Mouse (Mus musculus) embryonic facial prominence, embryonic 12.5 days (tissue): ENCODE measurements around the gene Spam1. TPM values are rescaled to one million over a fixed set of nuclear protein-coding genes. Genes with fewer than 3 reads are reported as not detected.

Source experiments
- ATAC-seq: fragments of 200-750 bp; cut with Nextera tagmentation; 2 replicates; pipeline ENCODE4 v1.8.0; 2017; ENCODE audit not compliant: insufficient number of reproducible peaks, insufficient read depth, low FRiP score, low TSS enrichment
- H3K27ac ChIP-seq: fragments of 300-500 bp; sonication (generic); 2 replicates; pipeline ENCODE4 v1.5.1; 2016; ENCODE audit warnings: mild to moderate bottlenecking
- H3K27me3 ChIP-seq: fragments of 300-500 bp; sonication (generic); 2 replicates; pipeline ENCODE4 v1.6.1; 2016; ENCODE audit warnings: mild to moderate bottlenecking, moderate library complexity
- H3K36me3 ChIP-seq: fragments of 300-500 bp; sonication (generic); 2 replicates; pipeline ENCODE4 v1.6.1; 2016; ENCODE audit warnings: mild to moderate bottlenecking
- H3K4me1 ChIP-seq: fragments of 300-500 bp; sonication (generic); 2 replicates; pipeline ENCODE4 v1.6.1; 2016
- H3K4me2 ChIP-seq: fragments of 300-500 bp; sonication (generic); replicated peaks from 2 replicates; pipeline ENCODE4 v1.6.1; 2016; ENCODE audit warnings: mild to moderate bottlenecking, moderate library complexity
- H3K4me3 ChIP-seq: fragments of 300-500 bp; sonication (generic); 2 replicates; pipeline ENCODE4 v1.5.1; 2016; ENCODE audit warnings: mild to moderate bottlenecking
- H3K9ac ChIP-seq: fragments of 300-500 bp; sonication (generic); 2 replicates; pipeline ENCODE4 v1.6.1; 2016; ENCODE audit warnings: mild to moderate bottlenecking, moderate library complexity
- H3K9me3 ChIP-seq: fragments of 300-500 bp; sonication (generic); 2 replicates; pipeline ENCODE4 v1.6.1; 2016; ENCODE audit warnings: mild to moderate bottlenecking, moderate library complexity
- WGBS: fragments of 180-500 bp; shearing (Covaris S2); methylation state at CpG from one replicate; pipeline ENCODE4 v1.1.7; 2016; 5-methylcytosine and 5-hydroxymethylcytosine counted together
- polyA plus RNA-seq: library from polyadenylated mRNA; unstranded; fragments of >200 nt; fragmentation: Nextera tagmentation; extraction: Ambion mirVana; gene quantifications from 2 replicates; pipeline ENCODE4 v1.2.1, GENCODE M21; 2016

Gene Spam1
- polyA plus RNA-seq: not detected in 2 replicates

- Histone ChIP-seq H3K27ac (no peak within 1 kb of the TSS), H3K36me3 (no peaks in the 10 kb centered on the region), H3K4me1 (no peaks in the 10 kb centered on the region), H3K9me3 (no peaks in the 10 kb centered on the region), H3K9ac (no peak within 1 kb of the TSS), H3K27me3 (no peaks in the 10 kb centered on the region), H3K4me2 (no peak within 1 kb of the TSS), H3K4me3 (no peak within 1 kb of the TSS)
- ATAC-seq: no peak
Observed at GRCm38 (mm10) chr6:24790888-24791287, at the start of gene Spam1. Spam1 (plus strand) TSS chr6:24791188.

GRCm38 (mm10) chr6:24748029-24748428 lies 43.0 kb upstream of the Spam1 start, which contains the start of gene Hyal4:
Hyal4 (plus strand) TSS chr6:24748329.
- Histone ChIP-seq H3K27ac (no peak within 1 kb of the TSS), H3K9me3 (no peaks in the 10 kb centered on the region), H3K27me3 (no peaks in the 10 kb centered on the region), H3K4me2 (no peak within 1 kb of the TSS), H3K9ac (no peak within 1 kb of the TSS), H3K36me3 (no peaks in the 10 kb centered on the region), H3K4me1 (no peaks in the 10 kb centered on the region), H3K4me3 (no peak within 1 kb of the TSS)
- 81% methylated on average over 4 of the region's 4 CpGs for WGBS
- no peak for ATAC-seq

DNA sequence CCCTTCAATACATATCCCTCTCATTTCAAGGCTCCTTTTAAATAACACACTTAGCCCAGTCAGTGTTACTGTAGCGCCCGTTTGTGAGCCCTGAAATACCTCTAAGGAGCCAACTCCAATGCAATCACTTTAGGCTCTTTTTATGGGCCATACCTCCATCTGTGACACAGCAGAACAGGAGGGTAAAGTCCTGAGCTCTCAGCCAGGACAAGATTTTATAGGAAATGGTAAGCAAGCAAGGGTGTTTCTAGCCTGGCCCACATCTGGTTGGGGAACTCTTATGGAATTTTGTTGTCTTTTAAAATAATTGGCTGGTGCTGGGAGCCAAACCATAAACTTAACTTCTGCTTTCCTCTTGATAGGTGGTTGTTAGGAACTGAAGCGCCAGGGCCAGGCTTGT lies 31.7 kb upstream of the Spam1 start:
- Histone ChIP-seq H3K9me3 (no peaks in the 10 kb centered on the region), H3K4me1 (no peaks in the 10 kb centered on the region), H3K4me2 (no peak overlapping the region), H3K9ac (no peak overlapping the region), H3K27ac (no peak overlapping the region), H3K27me3 (no peaks in the 10 kb centered on the region), H3K36me3 (no peaks in the 10 kb centered on the region), H3K4me3 (no peak overlapping the region)
- WGBS: 90% methylated on average over 3 of the region's 3 CpGs
- ATAC-seq: no peak

GRCm38 (mm10) chr6:24766261-24766660 lies 24.7 kb upstream of the Spam1 start:
- Histone ChIP-seq H3K27ac (no peak overlapping the region), H3K4me1 (no peaks in the 10 kb centered on the region), H3K27me3 (no peaks in the 10 kb centered on the region), H3K9me3 (no peaks in the 10 kb centered on the region), H3K4me3 (no peak overlapping the region), H3K9ac (no peak overlapping the region), H3K4me2 (no peak overlapping the region), H3K36me3 (no peaks in the 10 kb centered on the region)
- no peak for ATAC-seq
- WGBS: 78% methylated on average over 2 of the region's 2 CpGs

DNA sequence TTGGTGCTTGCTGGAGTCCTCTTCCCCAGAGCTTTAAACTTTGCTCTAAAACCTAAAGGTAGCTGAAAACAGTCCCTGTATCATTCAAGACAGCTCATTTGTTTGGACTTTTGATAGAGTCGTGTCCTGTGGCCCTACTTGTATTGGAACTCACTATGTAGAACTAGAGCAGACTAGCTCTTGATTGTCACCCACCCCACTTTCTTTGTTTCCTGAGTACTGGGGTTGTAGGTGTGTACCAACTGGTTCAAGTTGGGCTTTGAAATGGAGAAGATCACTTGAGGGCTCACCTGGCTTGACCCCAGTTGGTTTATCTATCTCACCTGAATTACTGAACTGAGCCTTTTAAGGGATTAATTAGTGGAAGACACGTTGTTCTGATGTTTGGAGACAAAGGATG lies 11.8 kb upstream of the Spam1 start:
- no peak overlapping the region for H3K27ac ChIP-seq
- no peaks in the 10 kb centered on the region for H3K9me3 ChIP-seq
- H3K4me1 ChIP-seq: no peaks in the 10 kb centered on the region
- H3K27me3 ChIP-seq: no peaks in the 10 kb centered on the region
- 66% methylated on average over 2 of the region's 2 CpGs for WGBS
- H3K4me3 ChIP-seq: no peak overlapping the region
- no peak for ATAC-seq
- H3K9ac ChIP-seq: no peak overlapping the region
- no peak overlapping the region for H3K4me2 ChIP-seq
- H3K36me3 ChIP-seq: no peaks in the 10 kb centered on the region

- 51% methylated on average over 2 of the region's 2 CpGs for WGBS
- H3K9ac ChIP-seq: no peak overlapping the region
Observed at GRCm38 (mm10) chr6:24822070-24822469, 31.1 kb downstream of the Spam1 start.

More at GRCm38 (mm10) chr6:24822070-24822469, 31.1 kb downstream of the Spam1 start:
- ATAC-seq: no peak
- no peak overlapping the region for H3K4me3 ChIP-seq
- H3K27ac ChIP-seq: no peak overlapping the region
- H3K27me3 ChIP-seq: no peaks in the 10 kb centered on the region
- H3K4me2 ChIP-seq: no peak overlapping the region
- H3K9me3 ChIP-seq: no peaks in the 10 kb centered on the region
- H3K36me3 ChIP-seq: no peaks in the 10 kb centered on the region
- no peaks in the 10 kb centered on the region for H3K4me1 ChIP-seq

Other genes with a start within 250 kb of the Spam1 start
- 0.18 TPM in 1 of 2 replicates, not detected in the other for gene Lmod2, start 193.4 kb upstream of the Spam1 start, polyA plus RNA-seq
- gene Wasl, start 126.2 kb upstream of the Spam1 start, polyA plus RNA-seq: 74.8 and 85.7 TPM in 2 replicates
- gene Hyal6, start 57.9 kb upstream of the Spam1 start, polyA plus RNA-seq: not detected in 2 replicates
- gene Hyal4, start 42.9 kb upstream of the Spam1 start, polyA plus RNA-seq: not detected in 2 replicates
- gene Hyal5, start 66.8 kb downstream of the Spam1 start, polyA plus RNA-seq: not detected in 2 replicates
- 1.0 and 1.3 TPM in 2 replicates for gene Tmem229a, start 165.1 kb downstream of the Spam1 start, polyA plus RNA-seq